Mouse (Mus musculus) MEL (cell line): ENCODE measurements at regions not wholly inside any gene's neighbourhood (a gene's known extent, or its start where the extent isn't known, plus 50 kb on each side); places are given as distances from the start of the nearest gene placed in this dataset.

Source experiments
- DNase-seq: peaks from one replicate; pipeline ENCODE4 v3.0.0; 2011; ENCODE audit warnings: low read depth, low spot score
- H3K27ac ChIP-seq: 2 replicates; pipeline ENCODE4 v1.5.1; 2012; ENCODE audit warnings: low read depth, mild to moderate bottlenecking, control low read depth, low read length, moderate library complexity; ENCODE audit not compliant: control insufficient read depth
- H3K27me3 ChIP-seq, 2 experiments: fragments of 150-350 bp in 1 of 2; sonication (generic) in 1 of 2; 2 replicates each; pipeline ENCODE4 v1.6.1; 2012; ENCODE audit warnings: low read length in 2 of 2, mild to moderate bottlenecking in 2 of 2, improper control_type of control experiment in 1 of 2, moderate library complexity in 1 of 2; ENCODE audit not compliant: insufficient read depth in 2 of 2, control insufficient read depth in 1 of 2
- H3K36me3 ChIP-seq, 2 experiments: 2 replicates each; pipeline ENCODE4 v1.6.1; 2012 to 2014; ENCODE audit warnings: low read length in 2 of 2, improper control_type of control experiment in 1 of 2, inconsistent platforms in 1 of 2, mild to moderate bottlenecking in 1 of 2; ENCODE audit not compliant: insufficient read depth in 2 of 2, control insufficient read depth in 1 of 2
- H3K4me1 ChIP-seq, 2 experiments: fragments of 150-350 bp in 1 of 2; sonication (generic) in 1 of 2; 2 replicates each; pipeline ENCODE4 v1.6.1; 2012; ENCODE audit warnings: low read length in 2 of 2, improper control_type of control experiment in 1 of 2, mild to moderate bottlenecking in 1 of 2; ENCODE audit not compliant: insufficient read depth in 2 of 2, control insufficient read depth in 1 of 2
- H3K4me3 ChIP-seq, 2 experiments: fragments of 150-350 bp in 1 of 2; sonication (generic) in 1 of 2; 2 replicates each; pipeline ENCODE4 v1.5.1; 2012; ENCODE audit warnings: low read depth in 2 of 2, low read length in 2 of 2, mild to moderate bottlenecking in 2 of 2, moderate library complexity in 2 of 2, control low read depth in 1 of 2, improper control_type of control experiment in 1 of 2; ENCODE audit not compliant: control insufficient read depth in 1 of 2, insufficient read depth in 1 of 2
- H3K79me2 ChIP-seq: 2 replicates; pipeline ENCODE4 v1.6.1; 2012; ENCODE audit warnings: mild to moderate bottlenecking, low read length, moderate library complexity; ENCODE audit not compliant: control insufficient read depth, poor library complexity, insufficient read depth
- H3K9ac ChIP-seq: 2 replicates; pipeline ENCODE4 v1.6.1; 2012; ENCODE audit warnings: low read depth, mild to moderate bottlenecking, control low read depth, low read length, moderate library complexity; ENCODE audit not compliant: control insufficient read depth, poor library complexity, severe bottlenecking
- H3K9me3 ChIP-seq: fragments of 150-350 bp; sonication (generic); replicated peaks from 2 replicates; pipeline ENCODE4 v1.6.1; 2012; ENCODE audit warnings: mild to moderate bottlenecking, low read length, improper control_type of control experiment, moderate library complexity; ENCODE audit not compliant: insufficient read depth
- BHLHE40 ChIP-seq: IDR thresholded peaks from 2 replicates; pipeline ENCODE4 v1.6.1; 2012; ENCODE audit warnings: low read depth, mild to moderate bottlenecking, inconsistent platforms, low read length, improper control_type of control experiment, borderline replicate concordance
- CHD2 ChIP-seq: IDR thresholded peaks from 2 replicates; pipeline ENCODE4 v1.6.1; 2011; ENCODE audit warnings: low read length, improper control_type of control experiment
- CTCF ChIP-seq, 3 experiments: IDR thresholded peaks in 2 of 3; conservative IDR thresholded peaks in 1 of 3; 2 replicates each; pipeline ENCODE4 v1.5.1; 2011 to 2012; ENCODE audit warnings: low read length in 3 of 3, low read depth in 2 of 3, mild to moderate bottlenecking in 2 of 3, improper control_type of control experiment in 1 of 3, inconsistent platforms in 1 of 3, mixed read lengths in 1 of 3, moderate library complexity in 1 of 3; ENCODE audit not compliant: control insufficient read depth in 1 of 3, insufficient read depth in 1 of 3, poor library complexity in 1 of 3, severe bottlenecking in 1 of 3
- E2F4 ChIP-seq: IDR thresholded peaks from 2 replicates; pipeline ENCODE4 v1.6.1; 2011; ENCODE audit warnings: low read depth, low read length, improper control_type of control experiment, borderline replicate concordance
- GATA1 ChIP-seq: IDR thresholded peaks from 2 replicates; pipeline ENCODE4 v1.6.1; 2011; ENCODE audit warnings: low read depth, low read length, improper control_type of control experiment
- HCFC1 ChIP-seq: IDR thresholded peaks from 2 replicates; pipeline ENCODE4 v1.6.1; 2012; ENCODE audit warnings: low read depth, mild to moderate bottlenecking, inconsistent platforms, low read length, improper control_type of control experiment, moderate library complexity
- JUND ChIP-seq: IDR thresholded peaks from 2 replicates; pipeline ENCODE4 v1.6.1; 2011; ENCODE audit warnings: low read depth, mild to moderate bottlenecking, improper control_type of control experiment, low read length
- MAFK ChIP-seq: IDR thresholded peaks from 2 replicates; pipeline ENCODE4 v1.6.1; 2011; ENCODE audit warnings: low read depth, mild to moderate bottlenecking, low read length, improper control_type of control experiment, borderline replicate concordance
- MAX ChIP-seq: IDR thresholded peaks from 2 replicates; pipeline ENCODE4 v1.6.1; 2011; ENCODE audit warnings: low read length, improper control_type of control experiment
- MEF2A ChIP-seq: IDR thresholded peaks from 2 replicates; pipeline ENCODE4 v1.6.1; 2014; ENCODE audit warnings: low read depth, mild to moderate bottlenecking, inconsistent platforms, low read length, improper control_type of control experiment; ENCODE audit not compliant: poor library complexity, insufficient replicate concordance, severe bottlenecking; ENCODE audit errors: extremely low read depth
- MXI1 ChIP-seq: IDR thresholded peaks from 2 replicates; pipeline ENCODE4 v1.6.1; 2011; ENCODE audit warnings: mild to moderate bottlenecking, low read depth, low read length, improper control_type of control experiment
- POLR2A ChIP-seq, 2 experiments: IDR thresholded peaks; 2 replicates each; pipeline ENCODE4 v1.6.1; 2011 to 2012; ENCODE audit warnings: low read length in 2 of 2, mild to moderate bottlenecking in 2 of 2, control low read depth in 1 of 2, improper control_type of control experiment in 1 of 2, low read depth in 1 of 2, moderate library complexity in 1 of 2; ENCODE audit not compliant: control insufficient read depth in 1 of 2, insufficient read depth in 1 of 2, poor library complexity in 1 of 2
- POLR2AphosphoS2 ChIP-seq: IDR thresholded peaks from 2 replicates; pipeline ENCODE4 v1.6.1; 2011; ENCODE audit warnings: low read length, improper control_type of control experiment
- POLR2AphosphoS5 ChIP-seq: IDR thresholded peaks from 2 replicates; pipeline ENCODE4 v1.6.1; 2012; ENCODE audit warnings: low read depth, borderline replicate concordance, mild to moderate bottlenecking, inconsistent platforms, low read length, moderate library complexity, mixed read lengths
- SIN3A ChIP-seq: IDR thresholded peaks from 2 replicates; pipeline ENCODE4 v1.6.1; 2012; ENCODE audit warnings: low read length, improper control_type of control experiment, inconsistent platforms
- TCF12 ChIP-seq: IDR thresholded peaks from 2 replicates; pipeline ENCODE4 v1.6.1; 2014; ENCODE audit warnings: low read depth, mild to moderate bottlenecking, inconsistent platforms, low read length, improper control_type of control experiment, moderate library complexity
- UBTF ChIP-seq: IDR thresholded peaks from 2 replicates; pipeline ENCODE4 v1.6.1; 2012; ENCODE audit warnings: low read depth, mild to moderate bottlenecking, inconsistent platforms, low read length, improper control_type of control experiment, moderate library complexity, borderline replicate concordance; ENCODE audit not compliant: insufficient read depth
- USF1 ChIP-seq: IDR thresholded peaks from 2 replicates; pipeline ENCODE4 v1.6.1; 2014; ENCODE audit warnings: low read depth, mild to moderate bottlenecking, inconsistent platforms, low read length, improper control_type of control experiment, moderate library complexity
- ZMIZ1 ChIP-seq: IDR thresholded peaks from 2 replicates; pipeline ENCODE4 v1.6.1; 2012; ENCODE audit warnings: low read depth, mild to moderate bottlenecking, inconsistent platforms, low read length, improper control_type of control experiment, moderate library complexity

GRCm38 (mm10) chr14:37430656-37431055 is 295.6 kb upstream of the Ghitm start:
- no peak overlapping the region for H3K4me3 ChIP-seq
- no peak for TF ChIP-seq UBTF
- TF ChIP-seq HCFC1 = no peak
- no peak for TF ChIP-seq MAX
- TF ChIP-seq SIN3A = no peak
- TF ChIP-seq TCF12 = no peak
- no peak for TF ChIP-seq JUND
- no peak for TF ChIP-seq BHLHE40
- no peak for TF ChIP-seq POLR2AphosphoS5
- TF ChIP-seq USF1 = no peak
- no peak for TF ChIP-seq POLR2A (IDR thresholded peaks at IDR 0.05; ENCODE audit: control insufficient read depth in 1 of 2, insufficient read depth in 1 of 2, low read depth in 1 of 2, low read length in 2 of 2, poor library complexity in 1 of 2)
- no peak for TF ChIP-seq CHD2
- TF ChIP-seq MXI1 = no peak
- TF ChIP-seq CTCF (IDR thresholded peaks at IDR 0.05 in 2 of 3, conservative IDR thresholded peaks at IDR 0.05 in 1 of 3; ENCODE audit: control insufficient read depth in 1 of 3, insufficient read depth in 1 of 3, low read depth in 2 of 3, low read length in 3 of 3, poor library complexity in 1 of 3, severe bottlenecking in 1 of 3) = no peak
- no peak for TF ChIP-seq E2F4
- no peak for TF ChIP-seq GATA1

GRCm38 (mm10) chr14:37425506-37425905 is 290.4 kb upstream of the Ghitm start:
- Histone ChIP-seq H3K4me3 (no peak overlapping the region), H3K27me3 (no peaks in the 10 kb centered on the region), H3K79me2 (no peaks in the 10 kb centered on the region), H3K36me3 (no peaks in the 10 kb centered on the region)
- TF ChIP-seq POLR2AphosphoS2 (no peak), MXI1 (no peak), MAFK (no peak), ZMIZ1 (no peak), JUND (no peak), GATA1 (no peak), MEF2A (no peak)
- TF ChIP-seq, all 39 proteins: peak for 0
- no peak overlapping the region for H3K27ac ChIP-seq
- H3K9ac ChIP-seq = no peak overlapping the region
- no peaks in the 10 kb centered on the region for H3K9me3 ChIP-seq
- no peaks in the 10 kb centered on the region for H3K4me1 ChIP-seq
- DNase-seq = no peak

More at GRCm38 (mm10) chr14:37430656-37431055, 295.6 kb upstream of the Ghitm start:
- DNase-seq = no peak
- Histone ChIP-seq H3K4me1 (no peaks in the 10 kb centered on the region), H3K27me3 (no peaks in the 10 kb centered on the region), H3K36me3 (no peaks in the 10 kb centered on the region), H3K9me3 (no peaks in the 10 kb centered on the region), H3K9ac (no peak overlapping the region), H3K79me2 (no peaks in the 10 kb centered on the region), H3K27ac (no peak overlapping the region)
